Mouse (Mus musculus): ENCODE data around the gene Ephx4. TPM values are rescaled to one million over a fixed set of nuclear protein-coding genes. Genes with fewer than 3 reads are reported as not detected.

The Ephx4 gene
- polyA plus RNA-seq, 1 experiment from 2014 or later: 4.7 TPM

DNA sequence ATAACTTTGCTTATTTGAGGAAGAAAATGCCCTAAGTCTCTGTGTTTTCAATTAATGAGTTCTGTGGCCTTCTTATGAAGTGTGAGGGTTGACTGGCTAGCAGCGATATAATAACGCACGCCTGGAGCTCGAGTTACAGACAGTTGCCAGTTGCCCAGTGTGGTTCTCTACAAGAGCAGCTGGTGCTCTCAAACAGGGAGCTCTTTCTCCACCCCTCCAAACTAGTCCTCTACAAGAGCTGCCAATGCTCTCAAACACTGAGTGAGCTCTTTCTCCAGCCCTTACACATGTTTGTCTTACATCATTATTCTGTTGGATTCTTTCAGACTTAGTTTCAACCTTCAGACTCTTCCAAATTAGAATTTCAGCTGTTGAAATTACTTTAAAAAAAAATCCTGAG is 8.8 kb downstream of the Ephx4 start:
- no peaks in the 10 kb centered on the region for H3K36me3 ChIP-seq (ENCODE audit: control insufficient read depth, insufficient read depth, low read length)
- no peak for TF ChIP-seq CTCF (IDR thresholded peaks at IDR 0.05; ENCODE audit: low read depth)
- no peak for TF ChIP-seq EP300 (optimal IDR thresholded peaks at IDR 0.05)
- H3K9me3 ChIP-seq (ENCODE audit: control insufficient read depth, low read length): no peaks in the 10 kb centered on the region
- H3K4me2 ChIP-seq (replicated peaks; ENCODE audit: low read depth): no peak overlapping the region
- no peak for ATAC-seq (ENCODE audit: low FRiP score, low TSS enrichment)
- H3K4me1 ChIP-seq (replicated peaks; ENCODE audit: control insufficient read depth, insufficient read depth): no peaks in the 10 kb centered on the region; the same call in 1 of the 2 replicates
- no peak overlapping the region for H3K27ac ChIP-seq (replicated peaks)
- no peak overlapping the region for H3K9ac ChIP-seq (ENCODE audit: low read length)
- H3K4me3 ChIP-seq (ENCODE audit: low read depth, low read length): no peak overlapping the region
- H3K27me3 ChIP-seq (ENCODE audit: control insufficient read depth, insufficient read depth, low read length): no peaks in the 10 kb centered on the region
- no peak for DNase-seq (ENCODE audit: low spot score)
- WGBS: 38% methylated on average over 4 of the region's 4 CpGs

DNA sequence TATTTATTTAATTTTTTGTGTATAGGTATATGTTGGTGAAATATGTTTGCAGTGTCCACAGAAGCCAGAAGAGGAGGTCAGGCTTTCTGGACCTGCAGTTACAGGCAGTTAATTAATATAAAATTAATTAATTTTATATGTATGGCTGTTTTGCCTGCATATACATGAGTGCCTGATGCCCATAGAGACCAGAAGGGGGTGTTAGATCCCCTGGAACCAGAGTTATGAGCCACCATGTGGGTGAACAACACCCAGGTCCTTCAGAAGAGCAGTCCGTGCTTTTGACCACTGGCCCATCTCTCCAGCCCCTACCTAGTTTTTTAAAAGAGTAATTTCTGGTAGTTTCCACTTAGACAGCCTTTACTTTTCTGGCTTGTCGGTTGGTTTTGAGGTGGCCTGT is 9.7 kb downstream of the Ephx4 start:
- no peaks in the 10 kb centered on the region for H3K27me3 ChIP-seq (ENCODE audit: control insufficient read depth, insufficient read depth, low read length)
- H3K36me3 ChIP-seq (ENCODE audit: control insufficient read depth, insufficient read depth, low read length): no peaks in the 10 kb centered on the region
- no peaks in the 10 kb centered on the region; the same call in 1 of the 2 replicates for H3K4me1 ChIP-seq (replicated peaks; ENCODE audit: control insufficient read depth, insufficient read depth)
- H3K27ac ChIP-seq (replicated peaks): no peak overlapping the region
- no peak overlapping the region for H3K4me3 ChIP-seq (ENCODE audit: low read depth, low read length)
- no peak for ATAC-seq (ENCODE audit: low FRiP score, low TSS enrichment)
- TF ChIP-seq CTCF (IDR thresholded peaks at IDR 0.05; ENCODE audit: low read depth): peak; percentile 24; the same call in 1 of the 2 replicates
- no peak for TF ChIP-seq EP300 (optimal IDR thresholded peaks at IDR 0.05)
- no peaks in the 10 kb centered on the region for H3K9me3 ChIP-seq (ENCODE audit: control insufficient read depth, low read length)
- no peak overlapping the region for H3K9ac ChIP-seq (ENCODE audit: low read length)
- no peak for DNase-seq (ENCODE audit: low spot score)
- no peak overlapping the region for H3K4me2 ChIP-seq (replicated peaks; ENCODE audit: low read depth)
- WGBS: 93% methylated on average over 2 of the region's 2 CpGs

DNA sequence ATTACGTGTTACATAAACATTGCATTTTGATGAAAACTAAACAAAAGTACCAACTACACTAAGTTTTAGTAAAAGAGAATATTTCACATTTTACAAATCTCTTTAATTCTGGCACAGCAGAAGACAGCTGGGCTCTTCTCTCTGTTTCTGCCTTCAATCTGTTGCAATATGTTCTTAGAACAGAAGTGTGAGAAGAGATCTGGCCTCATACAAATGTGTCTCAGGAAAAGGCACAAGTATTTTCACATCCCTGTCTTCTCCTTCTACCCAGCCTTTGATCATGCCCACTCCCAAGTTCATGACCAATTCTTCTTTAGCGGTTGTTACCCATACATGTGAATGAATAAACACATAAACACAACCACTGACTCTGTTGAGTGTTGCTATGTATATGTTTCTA is 12.6 kb downstream of the Ephx4 start:
- Histone ChIP-seq H3K9ac (ENCODE audit: low read length) (no peak overlapping the region), H3K36me3 (ENCODE audit: control insufficient read depth, insufficient read depth, low read length) (no peaks in the 10 kb centered on the region), H3K9me3 (ENCODE audit: control insufficient read depth, low read length) (no peaks in the 10 kb centered on the region), H3K4me2 (replicated peaks; ENCODE audit: low read depth) (no peak overlapping the region), H3K4me3 (ENCODE audit: low read depth, low read length) (no peak overlapping the region), H3K27ac (replicated peaks) (no peak overlapping the region), H3K4me1 (replicated peaks; ENCODE audit: control insufficient read depth, insufficient read depth) (no peaks in the 10 kb centered on the region; the same call in 1 of the 2 replicates), H3K27me3 (ENCODE audit: control insufficient read depth, insufficient read depth, low read length) (no peaks in the 10 kb centered on the region)
- DNase-seq (ENCODE audit: low spot score) (no peak), ATAC-seq (ENCODE audit: low FRiP score, low TSS enrichment) (no peak)
- TF ChIP-seq EP300 (optimal IDR thresholded peaks at IDR 0.05) (no peak), CTCF (IDR thresholded peaks at IDR 0.05; ENCODE audit: low read depth) (no peak)
- 73% methylated on average over 2 of the region's 2 CpGs for WGBS

GRCm38 (mm10) chr5:107421676-107422075 is 19.1 kb downstream of the Ephx4 start:
- H3K9ac ChIP-seq (ENCODE audit: low read length): no peak overlapping the region
- TF ChIP-seq EP300 (optimal IDR thresholded peaks at IDR 0.05) (no peak), CTCF (IDR thresholded peaks at IDR 0.05; ENCODE audit: low read depth) (no peak)
- WGBS: 5% methylated on average over 1 of the region's 1 CpGs
- ATAC-seq (ENCODE audit: low FRiP score, low TSS enrichment): no peak
- H3K4me3 ChIP-seq (ENCODE audit: low read depth, low read length): no peak overlapping the region
- no peak overlapping the region for H3K27ac ChIP-seq (replicated peaks)
- no peaks in the 10 kb centered on the region for H3K4me1 ChIP-seq (replicated peaks; ENCODE audit: control insufficient read depth, insufficient read depth)
- DNase-seq (ENCODE audit: low spot score): no peak
- no peak overlapping the region for H3K4me2 ChIP-seq (replicated peaks; ENCODE audit: low read depth)
- no peaks in the 10 kb centered on the region for H3K36me3 ChIP-seq (ENCODE audit: control insufficient read depth, insufficient read depth, low read length)
- no peaks in the 10 kb centered on the region for H3K9me3 ChIP-seq (ENCODE audit: control insufficient read depth, low read length)
- H3K27me3 ChIP-seq (ENCODE audit: control insufficient read depth, insufficient read depth, low read length): no peaks in the 10 kb centered on the region

- H3K9me3 ChIP-seq (ENCODE audit: control insufficient read depth, low read length): no peaks in the 10 kb centered on the region
- 74% methylated on average over 3 of the region's 3 CpGs for WGBS
These were observed 28.7 kb downstream of the Ephx4 start, which contains the start of gene Lpcat2b for GRCm38 (mm10) chr5:107431249-107431648. Lpcat2b (plus strand) TSS chr5:107431549.

DNA sequence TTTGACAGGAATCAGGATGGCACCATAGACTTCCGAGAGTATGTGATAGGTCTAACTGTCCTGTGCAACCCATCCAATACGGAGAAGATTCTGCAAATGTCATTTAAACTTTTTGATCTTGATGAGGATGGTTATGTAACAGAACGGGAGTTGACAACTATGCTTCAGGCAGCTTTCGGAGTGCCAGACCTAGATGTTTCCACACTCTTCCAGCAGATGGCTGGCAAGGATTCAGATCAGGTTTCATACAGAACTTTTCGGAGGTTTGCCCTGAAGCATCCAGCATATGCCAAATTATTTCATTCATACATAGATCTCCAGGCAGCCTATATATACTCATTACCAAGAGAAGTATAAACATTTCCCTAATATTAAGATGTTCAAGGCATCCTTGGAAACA is 31.5 kb downstream of the Ephx4 start:
- Histone ChIP-seq H3K4me1 (replicated peaks; ENCODE audit: control insufficient read depth, insufficient read depth) (no peaks in the 10 kb centered on the region), H3K36me3 (ENCODE audit: control insufficient read depth, insufficient read depth, low read length) (no peaks in the 10 kb centered on the region), H3K9ac (ENCODE audit: low read length) (no peak overlapping the region), H3K27me3 (ENCODE audit: control insufficient read depth, insufficient read depth, low read length) (no peaks in the 10 kb centered on the region), H3K9me3 (ENCODE audit: control insufficient read depth, low read length) (no peaks in the 10 kb centered on the region), H3K4me3 (ENCODE audit: low read depth, low read length) (no peak overlapping the region), H3K27ac (replicated peaks) (no peak overlapping the region), H3K4me2 (replicated peaks; ENCODE audit: low read depth) (no peak overlapping the region)
- ATAC-seq (ENCODE audit: low FRiP score, low TSS enrichment): no peak
- no peak for TF ChIP-seq EP300 (optimal IDR thresholded peaks at IDR 0.05)
- no peak for TF ChIP-seq CTCF (IDR thresholded peaks at IDR 0.05; ENCODE audit: low read depth)
- DNase-seq (ENCODE audit: low spot score): no peak
- 81% methylated on average over 5 of the region's 5 CpGs for WGBS

More at GRCm38 (mm10) chr5:107431249-107431648, 28.7 kb downstream of the Ephx4 start, which contains the start of gene Lpcat2b:
- Histone ChIP-seq H3K27ac (replicated peaks) (no peak within 1 kb of the TSS), H3K4me3 (ENCODE audit: low read depth, low read length) (no peak within 1 kb of the TSS), H3K4me2 (replicated peaks; ENCODE audit: low read depth) (no peak within 1 kb of the TSS), H3K36me3 (ENCODE audit: control insufficient read depth, insufficient read depth, low read length) (no peaks in the 10 kb centered on the region), H3K27me3 (ENCODE audit: control insufficient read depth, insufficient read depth, low read length) (no peaks in the 10 kb centered on the region), H3K4me1 (replicated peaks; ENCODE audit: control insufficient read depth, insufficient read depth) (no peaks in the 10 kb centered on the region), H3K9ac (ENCODE audit: low read length) (no peak within 1 kb of the TSS)
- ATAC-seq (ENCODE audit: low FRiP score, low TSS enrichment) (no peak), DNase-seq (ENCODE audit: low spot score) (no peak)
- TF ChIP-seq EP300 (optimal IDR thresholded peaks at IDR 0.05): no peak
- no peak for TF ChIP-seq CTCF (IDR thresholded peaks at IDR 0.05; ENCODE audit: low read depth)
